Mouse (Mus musculus) forebrain, embryonic 13.5 days (tissue): ENCODE measurements around the gene D13Ertd608e. TPM values are rescaled to one million over a fixed set of nuclear protein-coding genes. Genes with fewer than 3 reads are reported as not detected.
"Not testable (repeated sequence)": the region's sequence is repeated elsewhere in the genome, so short reads cannot be mapped to it uniquely, and the experiment has no call there.

Experiments used
- ATAC-seq: fragments of 200-750 bp; cut with Nextera tagmentation; 2 replicates; pipeline ENCODE4 v1.8.0; 2017
- H3K27ac ChIP-seq: fragments of 300-500 bp; sonication (generic); 2 replicates; pipeline ENCODE4 v1.5.1; 2015; ENCODE audit warnings: inconsistent platforms, mild to moderate bottlenecking, moderate library complexity
- H3K27me3 ChIP-seq: fragments of 300-500 bp; sonication (generic); 2 replicates; pipeline ENCODE4 v1.6.1; 2015; ENCODE audit warnings: mild to moderate bottlenecking, inconsistent platforms
- H3K36me3 ChIP-seq: fragments of 300-500 bp; sonication (generic); 2 replicates; pipeline ENCODE4 v1.6.1; 2015; ENCODE audit warnings: mild to moderate bottlenecking, inconsistent platforms; ENCODE audit not compliant: poor library complexity, severe bottlenecking
- H3K4me1 ChIP-seq: fragments of 300-500 bp; sonication (generic); 2 replicates; pipeline ENCODE4 v1.6.1; 2015; ENCODE audit warnings: inconsistent platforms
- H3K4me2 ChIP-seq: fragments of 300-500 bp; sonication (generic); 2 replicates; pipeline ENCODE4 v1.6.1; 2015; ENCODE audit warnings: inconsistent platforms, mild to moderate bottlenecking, moderate library complexity
- H3K4me3 ChIP-seq: fragments of 300-500 bp; sonication (generic); 2 replicates; pipeline ENCODE4 v1.5.1; 2015; ENCODE audit warnings: mild to moderate bottlenecking, inconsistent platforms
- H3K9ac ChIP-seq: fragments of 300-500 bp; sonication (generic); 2 replicates; pipeline ENCODE4 v1.6.1; 2015; ENCODE audit warnings: mild to moderate bottlenecking, inconsistent platforms
- H3K9me3 ChIP-seq: fragments of 300-500 bp; sonication (generic); replicated peaks from 2 replicates; pipeline ENCODE4 v1.6.1; 2016; ENCODE audit warnings: inconsistent platforms
- WGBS: fragments of 180-500 bp; shearing (Covaris S2); methylation state at CpG from one replicate; pipeline ENCODE4 v1.1.7; 2015; 5-methylcytosine and 5-hydroxymethylcytosine counted together
- polyA plus RNA-seq: library from polyadenylated mRNA; unstranded; fragments of >200 nt; fragmentation: Nextera tagmentation; extraction: Ambion mirVana; gene quantifications from 2 replicates; pipeline ENCODE4 v1.2.1, GENCODE M21; 2015

D13Ertd608e gene
- polyA plus RNA-seq, 1 experiment from 2014 or later, result not detected

DNA sequence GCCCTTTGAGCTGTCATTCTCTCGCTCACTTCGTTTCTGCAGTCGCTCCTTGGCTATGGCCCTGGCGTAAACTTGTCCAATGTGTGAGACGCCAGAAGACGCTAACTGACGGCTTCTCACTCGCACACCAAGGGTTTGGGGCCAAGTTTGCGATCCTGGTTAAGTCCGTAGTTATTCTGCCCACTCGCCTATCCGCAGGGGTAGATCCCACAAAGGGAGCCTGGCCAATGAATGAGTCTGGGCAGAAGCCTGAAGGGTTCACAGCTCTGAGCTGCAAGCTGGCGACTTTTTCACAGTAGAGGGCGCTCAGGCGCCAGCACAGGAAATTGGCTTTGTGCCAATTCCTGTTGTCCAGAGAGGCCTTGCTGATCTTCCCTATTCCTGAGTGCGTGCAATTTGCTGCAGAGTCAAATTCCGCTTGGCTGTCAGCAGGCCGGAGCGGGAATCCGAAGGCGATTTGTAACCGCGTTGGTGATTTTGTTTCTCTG, 562 bp downstream of the D13Ertd608e start:
- H3K9ac ChIP-seq, H3K4me1 ChIP-seq, H3K27ac ChIP-seq, H3K36me3 ChIP-seq, H3K27me3 ChIP-seq, H3K9me3 ChIP-seq: not testable (repeated sequence)
- H3K4me2 ChIP-seq, result peak overlapping the region; percentile 53
- H3K4me3 ChIP-seq, result peak overlapping the region; percentile 29
- peak; percentile 83 for ATAC-seq
- 13% methylated on average over 23 of the region's 23 CpGs for WGBS

DNA sequence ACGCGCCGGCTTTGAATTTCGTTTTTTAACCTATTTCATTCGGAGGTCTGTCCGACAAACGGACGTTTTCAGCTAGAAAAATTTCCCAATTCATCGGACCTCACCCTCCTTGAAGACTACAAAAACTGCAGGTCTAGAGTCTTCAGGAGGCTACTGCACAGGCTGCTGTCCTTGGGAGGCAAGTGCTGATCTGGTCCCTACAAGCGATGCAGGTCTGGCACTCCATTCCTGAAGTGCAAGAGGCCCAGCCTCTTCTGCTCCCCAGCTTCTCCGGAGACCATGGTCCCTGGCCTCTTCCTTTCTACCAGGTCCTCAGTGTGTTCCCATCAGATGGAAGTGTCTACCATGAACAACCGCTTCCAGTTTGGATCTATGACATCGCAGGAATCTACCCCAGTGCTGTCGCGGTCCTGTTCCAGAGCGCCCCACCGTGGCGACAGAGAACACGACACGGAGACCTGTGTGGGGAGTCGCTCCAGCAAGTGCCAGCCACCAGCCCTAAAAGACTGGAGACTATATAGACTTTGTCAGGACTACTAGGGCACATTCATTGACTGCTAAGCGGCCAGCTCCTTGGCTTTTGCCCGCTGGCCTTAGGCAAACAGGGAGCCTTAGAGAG, 2.0 kb downstream of the D13Ertd608e start:
- peak; percentile 31; the same call in 1 of the 2 replicates for ATAC-seq
- H3K36me3 ChIP-seq, H3K9ac ChIP-seq, H3K27ac ChIP-seq, H3K9me3 ChIP-seq, H3K27me3 ChIP-seq, H3K4me1 ChIP-seq, H3K4me3 ChIP-seq: not testable (repeated sequence)
- WGBS, result 4% methylated on average over 14 of the region's 23 CpGs
- H3K4me2 ChIP-seq, result 0 out of 2 replicates have a peak overlapping the region, but pooled peaks have one; percentile 27

DNA sequence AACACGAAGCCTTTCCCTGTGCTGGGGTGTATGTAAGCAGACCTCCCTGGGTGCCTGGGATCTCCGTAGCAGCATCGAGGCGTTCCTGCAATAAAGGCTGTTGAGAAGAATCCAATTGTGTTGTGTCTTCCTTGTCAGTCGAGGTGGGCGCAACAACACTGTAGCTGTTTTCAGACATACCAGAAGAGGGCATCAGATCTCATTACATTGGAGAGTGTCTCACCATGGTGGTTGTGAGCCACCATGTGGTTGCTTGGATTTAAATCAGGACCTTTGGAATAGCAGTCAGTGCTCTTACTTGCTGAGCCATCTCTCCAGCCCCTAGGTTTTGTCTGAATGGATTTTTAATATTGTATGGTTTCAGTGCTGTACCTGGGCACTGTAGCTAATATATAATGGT, 4.2 kb downstream of the D13Ertd608e start:
- not testable (repeated sequence) for H3K27me3 ChIP-seq, H3K36me3 ChIP-seq, H3K4me3 ChIP-seq, H3K4me2 ChIP-seq, H3K4me1 ChIP-seq, H3K27ac ChIP-seq, H3K9ac ChIP-seq, H3K9me3 ChIP-seq
- peak; percentile 50; the same call in 1 of the 2 replicates for ATAC-seq
- WGBS, result 29% methylated on average over 6 of the region's 6 CpGs

DNA sequence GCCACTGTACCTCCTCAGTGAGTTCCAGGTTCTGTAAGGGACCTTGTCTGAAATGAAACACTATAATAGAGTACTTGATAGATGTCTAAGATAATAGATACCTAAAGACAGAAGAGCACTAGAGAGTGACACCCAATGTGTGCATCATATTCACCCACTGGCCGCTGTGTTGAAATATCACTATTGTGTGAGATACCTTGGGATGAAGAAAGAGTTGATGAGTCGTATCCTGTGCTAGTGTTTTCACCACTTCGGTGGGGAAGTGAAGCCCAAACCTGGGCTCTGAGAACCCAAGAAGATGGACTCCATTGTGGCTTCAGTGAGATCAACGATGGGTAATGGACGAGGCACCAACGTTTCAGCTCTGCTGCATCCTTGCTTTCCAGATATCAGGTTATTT, 26.6 kb downstream of the D13Ertd608e start:
- ATAC-seq, H3K27ac ChIP-seq, H3K9me3 ChIP-seq, H3K4me2 ChIP-seq, H3K27me3 ChIP-seq, H3K36me3 ChIP-seq, H3K4me3 ChIP-seq, H3K9ac ChIP-seq, H3K4me1 ChIP-seq: not testable (repeated sequence)
- no CpG with 5 or more reads among the region's 6 CpGs for WGBS

GRCm38 (mm10) chr13:119864395-119864999, 28.7 kb downstream of the D13Ertd608e start:
- not testable (repeated sequence) for H3K9ac ChIP-seq, H3K4me2 ChIP-seq, H3K9me3 ChIP-seq, H3K36me3 ChIP-seq, H3K4me3 ChIP-seq, H3K27ac ChIP-seq, H3K27me3 ChIP-seq, ATAC-seq, H3K4me1 ChIP-seq
- 76% methylated on average over 6 of the region's 7 CpGs for WGBS

DNA sequence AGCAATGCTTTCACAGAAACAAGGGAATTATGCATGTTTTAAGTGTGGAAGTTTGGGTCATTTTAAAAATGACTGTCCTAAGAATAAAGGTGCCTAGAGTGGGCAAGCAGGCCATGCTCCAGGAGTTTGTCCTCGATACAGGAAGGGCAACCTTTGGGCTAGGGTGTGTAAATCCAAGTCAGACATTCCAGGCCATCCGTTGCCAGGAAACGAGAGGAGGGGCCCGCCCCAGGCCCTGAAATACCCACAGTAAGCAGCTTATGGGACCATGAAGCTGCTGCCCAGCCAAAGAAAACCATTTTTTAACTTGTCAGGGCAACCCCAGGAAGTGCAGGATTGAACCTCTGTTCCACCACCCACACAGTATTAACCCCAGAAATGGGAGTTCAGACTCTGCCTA, 51.1 kb downstream of the D13Ertd608e start:
- H3K4me3 ChIP-seq, H3K36me3 ChIP-seq, ATAC-seq, H3K9me3 ChIP-seq, H3K27me3 ChIP-seq, H3K27ac ChIP-seq, H3K9ac ChIP-seq, H3K4me2 ChIP-seq, H3K4me1 ChIP-seq: not testable (repeated sequence)
- 43% methylated on average over 4 of the region's 4 CpGs for WGBS

DNA sequence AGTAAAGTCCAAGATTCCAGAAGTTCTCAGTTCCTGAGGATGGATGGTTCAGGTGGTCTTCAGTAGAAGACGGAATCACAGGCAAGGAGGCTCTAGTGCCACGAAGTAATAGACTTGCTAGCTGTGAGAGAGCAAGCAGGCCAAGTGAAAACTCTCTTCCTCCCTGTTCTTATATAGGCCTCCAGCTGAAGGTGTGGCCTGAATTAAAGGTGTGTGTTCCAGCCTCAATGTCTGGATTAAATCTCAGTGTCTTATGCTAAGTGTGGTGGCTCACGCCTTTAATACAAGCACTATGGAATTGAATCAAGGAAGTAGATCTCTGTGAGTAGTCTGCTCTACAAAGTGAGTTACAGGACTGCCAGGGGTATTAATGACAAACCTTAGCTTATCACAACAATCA, 58.9 kb downstream of the D13Ertd608e start, which contains the start of gene Tcstv1:
Gene Tcstv1 (minus strand): TSS at position 101 of the 400 bp plus-strand sequence.
- not testable (repeated sequence) for H3K9me3 ChIP-seq

More for the DNA sequence above, 58.9 kb downstream of the D13Ertd608e start, which contains the start of gene Tcstv1:
- 73% methylated on average over 3 of the region's 3 CpGs for WGBS
- not testable (repeated sequence) for H3K4me3 ChIP-seq, H3K9ac ChIP-seq, ATAC-seq, H3K36me3 ChIP-seq, H3K4me1 ChIP-seq, H3K4me2 ChIP-seq, H3K27me3 ChIP-seq, H3K27ac ChIP-seq

Other genes with a start within 250 kb of the D13Ertd608e start
- 0.28 and 0.44 TPM in 2 replicates for gene Ccl28, start 212.2 kb upstream of the D13Ertd608e start, polyA plus RNA-seq
- 322 and 362 TPM in 2 replicates for gene Hmgcs1, start 145.6 kb upstream of the D13Ertd608e start, polyA plus RNA-seq
- 4.2 and 4.8 TPM in 2 replicates for gene Nim1k, start 80.1 kb upstream of the D13Ertd608e start, polyA plus RNA-seq
- 52.8 and 53.4 TPM in 2 replicates for gene Zfp131, start 45.1 kb upstream of the D13Ertd608e start, polyA plus RNA-seq
- gene AF067063, start 5.8 kb upstream of the D13Ertd608e start, polyA plus RNA-seq, result not detected in 2 replicates
- not detected in 2 replicates for gene Tcstv1, start 58.8 kb downstream of the D13Ertd608e start, polyA plus RNA-seq
- not detected in 2 replicates for gene Gm21761, start 93.3 kb downstream of the D13Ertd608e start, polyA plus RNA-seq
- not detected in 2 replicates for gene B020031M17Rik, start 114.8 kb downstream of the D13Ertd608e start, polyA plus RNA-seq
- gene Gm36079, start 191.0 kb downstream of the D13Ertd608e start, polyA plus RNA-seq, result not detected in 2 replicates
- not detected in 2 replicates for gene Gm21188, start 216.2 kb downstream of the D13Ertd608e start, polyA plus RNA-seq